Mouse (Mus musculus): ENCODE measurements around the gene Bfar. TPM values are rescaled to one million over a fixed set of nuclear protein-coding genes. Genes with fewer than 3 reads are reported as not detected.
"Not testable (repeated sequence)": the region's sequence is repeated elsewhere in the genome, so short reads cannot be mapped to it uniquely, and the experiment has no call there.

The Bfar gene
- polyA plus RNA-seq (2015; fragmentation: Nextera tagmentation; extraction: Ambion mirVana) = 53.3 and 56.9 TPM in 2 replicates

GRCm38 (mm10) chr16:13671685-13672385, at the start of gene Bfar, which contains the start of gene 3110001I22Rik:
TSS of gene Bfar (plus strand) at chr16:13671858.
TSS of gene 3110001I22Rik (plus strand) at chr16:13671929.
- peak within 1 kb of the TSS; percentile 85 for H3K4me3 ChIP-seq (replicated peaks; ENCODE audit: low read length)
- peak within 1 kb of the TSS; percentile 74 for H3K4me2 ChIP-seq (ENCODE audit: low read length)
- H3K27ac ChIP-seq (ENCODE audit: low read length) = peak within 1 kb of the TSS; percentile 64
- WGBS = under 1% methylated on average over 54 of the region's 54 CpGs
- peak; percentile 93 for ATAC-seq
- no peaks in the 10 kb centered on the region for H3K9me3 ChIP-seq (ENCODE audit: control insufficient read depth, low read length)
- peaks cover 19% of the 10 kb centered on the region for H3K4me1 ChIP-seq (replicated peaks; ENCODE audit: control insufficient read depth, insufficient read depth, low read length)
- H3K27me3 ChIP-seq (replicated peaks; ENCODE audit: control insufficient read depth, insufficient read depth, low read length) = no peaks in the 10 kb centered on the region
- peak within 1 kb of the TSS; percentile 94 for H3K9ac ChIP-seq (replicated peaks; ENCODE audit: low read depth, low read length)
- H3K36me3 ChIP-seq (ENCODE audit: control insufficient read depth, insufficient read depth) = peaks cover 3% of the 10 kb centered on the region; the same call in 1 of the 2 replicates

- ATAC-seq = no peak
- Histone ChIP-seq H3K4me1 (replicated peaks; ENCODE audit: control insufficient read depth, insufficient read depth, low read length) (no peaks in the 10 kb centered on the region), H3K36me3 (ENCODE audit: control insufficient read depth, insufficient read depth) (peaks cover 9% of the 10 kb centered on the region), H3K4me3 (replicated peaks; ENCODE audit: low read length) (no peak overlapping the region), H3K27ac (ENCODE audit: low read length) (no peak overlapping the region), H3K9ac (replicated peaks; ENCODE audit: low read depth, low read length) (no peak overlapping the region), H3K9me3 (ENCODE audit: control insufficient read depth, low read length) (no peaks in the 10 kb centered on the region), H3K27me3 (replicated peaks; ENCODE audit: control insufficient read depth, insufficient read depth, low read length) (no peaks in the 10 kb centered on the region), H3K4me2 (ENCODE audit: low read length) (no peak overlapping the region)
- WGBS = 45% methylated on average over 5 of the region's 5 CpGs
Measured at GRCm38 (mm10) chr16:13628345-13628744, 43.3 kb upstream of the Bfar start.

- H3K27ac ChIP-seq (ENCODE audit: low read length); H3K27me3 ChIP-seq (replicated peaks; ENCODE audit: control insufficient read depth, insufficient read depth, low read length); H3K9me3 ChIP-seq (ENCODE audit: control insufficient read depth, low read length); H3K4me1 ChIP-seq (replicated peaks; ENCODE audit: control insufficient read depth, insufficient read depth, low read length); H3K4me3 ChIP-seq (replicated peaks; ENCODE audit: low read length); H3K9ac ChIP-seq (replicated peaks; ENCODE audit: low read depth, low read length); ATAC-seq; H3K4me2 ChIP-seq (ENCODE audit: low read length): not testable (repeated sequence)
- H3K36me3 ChIP-seq (ENCODE audit: control insufficient read depth, insufficient read depth) = peaks cover 19% of the 10 kb centered on the region
- WGBS = 49% methylated on average over 2 of the region's 2 CpGs
Measured at GRCm38 (mm10) chr16:13638198-13638597, 33.5 kb upstream of the Bfar start.

- no peak for ATAC-seq
- 93% methylated on average over 5 of the region's 5 CpGs for WGBS
- H3K4me2 ChIP-seq (ENCODE audit: low read length) = no peak overlapping the region
- H3K9me3 ChIP-seq (ENCODE audit: control insufficient read depth, low read length) = no peaks in the 10 kb centered on the region
- peaks cover 14% of the 10 kb centered on the region for H3K36me3 ChIP-seq (ENCODE audit: control insufficient read depth, insufficient read depth)
- no peak overlapping the region for H3K27ac ChIP-seq (ENCODE audit: low read length)
- H3K27me3 ChIP-seq (replicated peaks; ENCODE audit: control insufficient read depth, insufficient read depth, low read length) = no peaks in the 10 kb centered on the region
- H3K4me3 ChIP-seq (replicated peaks; ENCODE audit: low read length) = no peak overlapping the region
- H3K4me1 ChIP-seq (replicated peaks; ENCODE audit: control insufficient read depth, insufficient read depth, low read length) = no peaks in the 10 kb centered on the region
- no peak overlapping the region for H3K9ac ChIP-seq (replicated peaks; ENCODE audit: low read depth, low read length)
Measured at GRCm38 (mm10) chr16:13639508-13639907, 32.1 kb upstream of the Bfar start.

GRCm38 (mm10) chr16:13640064-13640463, 31.6 kb upstream of the Bfar start:
- H3K9ac ChIP-seq (replicated peaks; ENCODE audit: low read depth, low read length) = no peak overlapping the region
- no peaks in the 10 kb centered on the region for H3K27me3 ChIP-seq (replicated peaks; ENCODE audit: control insufficient read depth, insufficient read depth, low read length)
- H3K4me2 ChIP-seq (ENCODE audit: low read length) = no peak overlapping the region
- no peak for ATAC-seq
- H3K36me3 ChIP-seq (ENCODE audit: control insufficient read depth, insufficient read depth) = peaks cover 11% of the 10 kb centered on the region
- no peak overlapping the region for H3K27ac ChIP-seq (ENCODE audit: low read length)
- no peak overlapping the region for H3K4me3 ChIP-seq (replicated peaks; ENCODE audit: low read length)
- no peaks in the 10 kb centered on the region for H3K9me3 ChIP-seq (ENCODE audit: control insufficient read depth, low read length)
- H3K4me1 ChIP-seq (replicated peaks; ENCODE audit: control insufficient read depth, insufficient read depth, low read length) = no peaks in the 10 kb centered on the region
- 79% methylated on average over 7 of the region's 7 CpGs for WGBS

- H3K4me1 ChIP-seq (replicated peaks; ENCODE audit: control insufficient read depth, insufficient read depth, low read length) = no peaks in the 10 kb centered on the region
- H3K9ac ChIP-seq (replicated peaks; ENCODE audit: low read depth, low read length) = no peak overlapping the region
- H3K4me3 ChIP-seq (replicated peaks; ENCODE audit: low read length) = no peak overlapping the region
- ATAC-seq = no peak
- no peak overlapping the region for H3K4me2 ChIP-seq (ENCODE audit: low read length)
- H3K27me3 ChIP-seq (replicated peaks; ENCODE audit: control insufficient read depth, insufficient read depth, low read length) = no peaks in the 10 kb centered on the region
- H3K36me3 ChIP-seq (ENCODE audit: control insufficient read depth, insufficient read depth) = peaks cover 10% of the 10 kb centered on the region; the same call in 1 of the 2 replicates
- no peak overlapping the region for H3K27ac ChIP-seq (ENCODE audit: low read length)
- 94% methylated on average over 3 of the region's 3 CpGs for WGBS
- H3K9me3 ChIP-seq (ENCODE audit: control insufficient read depth, low read length) = no peaks in the 10 kb centered on the region
Measured at GRCm38 (mm10) chr16:13644474-13644873, 27.2 kb upstream of the Bfar start.

- Histone ChIP-seq H3K9ac (replicated peaks; ENCODE audit: low read depth, low read length) (no peak overlapping the region), H3K9me3 (ENCODE audit: control insufficient read depth, low read length) (no peaks in the 10 kb centered on the region), H3K36me3 (ENCODE audit: control insufficient read depth, insufficient read depth) (peaks cover 16% of the 10 kb centered on the region; the same call in 1 of the 2 replicates), H3K27me3 (replicated peaks; ENCODE audit: control insufficient read depth, insufficient read depth, low read length) (no peaks in the 10 kb centered on the region), H3K4me3 (replicated peaks; ENCODE audit: low read length) (no peak overlapping the region), H3K4me1 (replicated peaks; ENCODE audit: control insufficient read depth, insufficient read depth, low read length) (no peaks in the 10 kb centered on the region), H3K27ac (ENCODE audit: low read length) (no peak overlapping the region), H3K4me2 (ENCODE audit: low read length) (no peak overlapping the region)
- 87% methylated on average over 4 of the region's 4 CpGs for WGBS
- no peak for ATAC-seq
Measured at GRCm38 (mm10) chr16:13645930-13646329, 25.7 kb upstream of the Bfar start.

- H3K9ac ChIP-seq (replicated peaks; ENCODE audit: low read depth, low read length) = no peak overlapping the region
- H3K36me3 ChIP-seq (ENCODE audit: control insufficient read depth, insufficient read depth) = peaks cover 4% of the 10 kb centered on the region
- no peaks in the 10 kb centered on the region for H3K9me3 ChIP-seq (ENCODE audit: control insufficient read depth, low read length)
- no peaks in the 10 kb centered on the region for H3K4me1 ChIP-seq (replicated peaks; ENCODE audit: control insufficient read depth, insufficient read depth, low read length)
- H3K4me3 ChIP-seq (replicated peaks; ENCODE audit: low read length) = no peak overlapping the region
- WGBS = 89% methylated on average over 3 of the region's 3 CpGs
- no peak overlapping the region for H3K27ac ChIP-seq (ENCODE audit: low read length)
- no peaks in the 10 kb centered on the region for H3K27me3 ChIP-seq (replicated peaks; ENCODE audit: control insufficient read depth, insufficient read depth, low read length)
- no peak overlapping the region for H3K4me2 ChIP-seq (ENCODE audit: low read length)
- no peak for ATAC-seq
Measured at GRCm38 (mm10) chr16:13658886-13659285, 12.8 kb upstream of the Bfar start.

- Histone ChIP-seq H3K9me3 (ENCODE audit: control insufficient read depth, low read length) (no peaks in the 10 kb centered on the region), H3K4me3 (replicated peaks; ENCODE audit: low read length) (no peak overlapping the region), H3K9ac (replicated peaks; ENCODE audit: low read depth, low read length) (no peak overlapping the region), H3K27me3 (replicated peaks; ENCODE audit: control insufficient read depth, insufficient read depth, low read length) (no peaks in the 10 kb centered on the region), H3K27ac (ENCODE audit: low read length) (no peak overlapping the region), H3K4me2 (ENCODE audit: low read length) (no peak overlapping the region), H3K4me1 (replicated peaks; ENCODE audit: control insufficient read depth, insufficient read depth, low read length) (no peaks in the 10 kb centered on the region), H3K36me3 (ENCODE audit: control insufficient read depth, insufficient read depth) (peaks cover 8% of the 10 kb centered on the region)
- 96% methylated on average over 9 of the region's 9 CpGs for WGBS
- no peak for ATAC-seq
Measured at GRCm38 (mm10) chr16:13660736-13661135, 10.9 kb upstream of the Bfar start.
